Mouse (Mus musculus) right cerebral cortex, adult 2 months (tissue): ENCODE data around the gene Palm3.
"Not testable (repeated sequence)": the region's sequence is repeated elsewhere in the genome, so short reads cannot be mapped to it uniquely, and the experiment has no call there.

Source experiments
- DNase-seq, 2 experiments: peaks; one replicate each; pipeline ENCODE4 v3.0.0; 2021 to 2022; ENCODE audit warnings: low spot score in 2 of 2

Palm3 gene

DNA sequence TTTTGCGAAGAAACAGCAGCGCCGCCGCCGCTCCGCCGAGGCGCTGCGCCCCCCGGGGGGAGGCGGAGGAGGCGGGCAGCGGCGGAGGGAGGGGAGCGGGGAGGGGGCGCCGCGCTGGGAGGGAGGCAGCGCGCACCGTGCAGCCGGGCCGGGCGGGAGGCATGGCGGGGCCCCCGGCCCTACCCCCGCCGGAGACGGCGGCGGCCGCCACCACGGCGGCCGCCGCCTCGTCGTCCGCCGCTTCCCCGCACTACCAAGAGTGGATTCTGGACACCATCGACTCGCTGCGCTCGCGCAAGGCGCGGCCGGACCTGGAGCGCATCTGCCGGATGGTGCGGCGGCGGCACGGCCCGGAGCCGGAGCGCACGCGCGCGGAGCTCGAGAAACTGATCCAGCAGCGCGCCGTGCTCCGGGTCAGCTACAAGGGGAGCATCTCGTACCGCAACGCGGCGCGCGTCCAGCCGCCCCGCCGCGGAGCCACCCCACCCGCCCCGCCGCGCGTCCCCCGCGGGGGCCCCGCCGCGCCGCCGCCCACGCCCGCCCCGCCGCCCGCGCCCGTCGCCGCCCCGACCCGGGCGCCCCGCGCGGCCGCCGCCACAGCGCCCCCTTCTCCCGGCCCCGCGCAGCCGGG is 23.6 kb upstream of the Palm3 start, which contains the start of gene Samd1:
TSS of gene Samd1 (plus strand) at position 162 of the 631 bp plus-strand sequence.
- peak; percentile 54 to 59 for DNase-seq

DNA sequence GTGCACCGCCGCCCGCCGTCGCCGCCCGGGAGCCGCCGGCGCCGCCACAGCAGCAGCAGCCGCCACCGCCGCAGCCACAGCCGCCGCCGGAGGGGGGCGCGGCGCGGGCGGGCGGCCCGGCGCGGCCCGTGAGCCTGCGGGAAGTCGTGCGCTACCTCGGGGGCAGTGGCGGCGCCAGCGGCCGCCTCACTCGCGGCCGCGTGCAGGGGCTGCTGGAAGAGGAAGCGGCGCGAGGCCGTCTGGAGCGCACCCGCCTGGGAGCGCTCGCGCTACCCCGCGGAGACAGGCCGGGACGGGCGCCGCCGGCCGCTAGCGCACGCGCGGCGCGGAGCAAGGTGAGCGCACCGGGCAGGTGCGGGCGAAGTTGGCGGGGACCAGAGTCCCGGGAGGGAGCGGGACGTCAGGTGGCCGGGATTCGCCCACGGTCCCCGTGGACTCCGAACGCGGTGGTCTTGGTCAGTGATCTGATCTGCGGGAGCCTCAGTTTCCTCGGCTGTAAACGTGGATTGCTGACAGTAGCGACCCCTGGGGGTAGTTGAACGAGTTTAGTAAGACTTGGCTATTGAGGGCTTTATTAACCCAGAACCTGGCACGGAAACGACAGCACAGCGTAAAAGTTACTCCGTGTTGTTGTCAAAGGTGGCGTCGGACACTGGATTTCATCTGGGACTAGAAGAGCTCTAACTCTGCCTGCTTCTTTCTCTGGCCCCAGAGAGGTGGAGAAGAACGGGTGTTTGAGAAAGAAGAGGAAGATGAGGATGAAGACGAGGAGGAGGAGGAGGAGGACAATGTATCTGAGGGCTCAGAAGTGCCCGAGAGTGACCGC is 22.8 kb upstream of the Palm3 start:
- DNase-seq: peak in 1 of 2 experiments; percentile 57

DNA sequence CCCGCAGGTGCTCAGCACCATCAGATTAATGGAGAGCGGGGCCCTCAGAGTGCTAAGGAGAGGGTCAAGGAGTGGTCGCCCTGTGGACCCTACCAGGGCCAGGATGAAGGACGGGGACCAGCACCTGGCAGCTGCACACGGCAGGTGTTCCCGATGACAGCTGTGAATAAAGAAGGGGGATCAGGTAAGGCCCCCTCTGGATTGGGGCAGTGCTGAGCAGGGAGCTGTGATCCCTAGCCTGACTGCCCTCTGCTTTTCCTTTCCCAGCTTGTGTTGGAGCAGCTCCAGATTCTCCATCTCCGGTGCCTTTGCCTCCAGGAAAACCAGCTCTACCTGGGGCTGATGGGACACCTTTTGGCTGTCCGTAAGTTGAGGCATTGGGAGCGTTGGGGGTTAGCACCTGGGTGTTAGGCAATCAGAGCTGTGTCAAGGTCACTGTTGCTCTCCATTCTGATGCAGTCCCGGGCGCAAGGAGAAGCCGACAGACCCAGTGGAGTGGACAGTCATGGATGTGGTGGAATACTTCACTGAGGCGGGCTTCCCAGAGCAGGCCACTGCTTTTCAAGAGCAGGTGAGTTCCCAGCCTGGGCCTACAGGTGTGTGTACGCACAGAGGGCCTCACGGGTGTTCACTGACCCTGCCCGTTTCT is 22.1 kb upstream of the Palm3 start:
- no peak for DNase-seq

DNA sequence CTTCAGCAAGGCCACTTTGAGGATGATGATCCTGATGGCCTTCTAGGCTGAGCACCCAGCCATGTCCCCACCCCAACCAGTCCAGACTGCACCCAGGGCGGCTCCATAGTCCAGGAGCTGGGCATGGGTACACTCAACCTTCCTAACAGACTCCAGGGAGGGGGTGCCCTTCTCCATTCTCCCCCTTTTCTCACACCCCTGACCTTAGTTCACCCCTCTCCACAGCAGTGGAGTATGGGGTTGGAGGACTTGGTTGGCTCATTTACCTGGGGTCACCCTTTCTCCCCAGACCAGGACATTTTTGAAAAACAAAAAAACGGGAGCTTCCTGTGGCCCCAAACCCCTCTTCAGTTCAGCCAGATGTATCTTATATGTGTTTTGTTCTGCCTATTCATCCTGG is 21.4 kb upstream of the Palm3 start:
- no peak for DNase-seq

DNA sequence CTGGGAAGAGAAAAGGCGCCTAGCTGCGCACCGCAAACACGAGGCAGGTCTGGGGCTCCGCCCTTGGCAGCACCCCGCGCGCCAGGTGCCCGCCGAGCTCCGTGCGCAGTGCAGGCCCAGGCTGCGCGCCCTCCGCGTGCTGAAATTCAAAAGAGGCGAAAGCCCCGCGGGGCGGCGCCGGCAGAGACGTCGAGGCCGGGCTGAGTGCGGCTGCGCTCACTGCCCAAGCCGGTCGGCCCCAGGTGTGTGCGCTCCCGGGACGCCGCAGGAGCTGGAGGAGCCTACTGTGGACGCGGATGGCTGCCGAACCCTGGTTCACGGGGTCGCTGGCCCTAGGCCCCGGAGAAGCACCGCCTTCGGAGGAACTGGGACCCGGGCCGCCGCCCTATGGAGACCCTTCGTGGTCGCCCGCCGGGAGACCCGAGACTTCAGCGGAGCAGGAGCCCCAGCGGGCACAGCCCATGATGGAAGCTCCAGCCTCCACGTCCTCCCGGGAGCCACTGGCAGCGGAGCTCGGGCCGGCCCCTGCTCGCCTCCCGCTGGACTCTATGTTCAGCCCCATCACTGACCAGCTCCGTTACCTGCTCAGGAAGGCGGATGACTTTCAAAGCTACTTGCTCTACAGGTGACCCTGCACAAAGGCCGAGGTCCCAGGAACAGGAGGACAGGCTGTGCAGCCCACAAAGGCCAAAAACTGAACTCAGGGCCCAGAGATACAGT is 19.8 kb upstream of the Palm3 start, which contains the start of gene 1700067K01Rik:
TSS of gene 1700067K01Rik (plus strand) at position 222 of the 720 bp plus-strand sequence.
- no peak for DNase-seq

DNA sequence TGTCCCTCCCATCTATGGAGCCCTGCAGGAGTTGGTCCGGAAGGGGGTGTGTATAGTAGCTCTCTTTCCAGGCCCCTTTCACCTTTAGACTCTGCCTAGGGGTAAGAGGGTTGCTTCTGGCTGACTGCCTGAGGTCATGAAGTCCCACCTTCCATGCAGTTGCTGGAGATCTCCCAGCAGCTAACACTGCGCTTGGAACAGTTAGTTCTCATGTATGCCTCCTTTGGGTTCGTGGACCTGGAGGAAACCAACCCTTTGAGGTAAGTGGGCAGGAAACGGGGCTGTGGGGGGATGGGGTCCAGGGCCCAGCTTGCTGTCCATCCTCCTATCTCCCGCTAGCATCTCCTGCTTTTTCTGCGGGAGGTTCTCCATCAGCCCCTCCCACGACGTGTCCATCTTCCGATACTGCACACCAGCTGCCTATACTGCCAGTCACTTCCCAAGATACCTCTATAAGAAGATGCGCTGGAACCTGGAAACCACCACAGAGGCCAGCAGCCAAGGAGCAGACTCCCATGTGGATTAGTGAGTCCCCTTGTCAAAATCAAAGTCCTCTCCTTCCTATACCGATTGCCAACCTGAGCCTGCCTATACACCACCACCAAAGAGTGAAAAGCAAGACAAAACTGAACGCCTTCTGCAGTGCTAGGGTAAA is 18.2 kb upstream of the Palm3 start:
- no peak for DNase-seq

DNA sequence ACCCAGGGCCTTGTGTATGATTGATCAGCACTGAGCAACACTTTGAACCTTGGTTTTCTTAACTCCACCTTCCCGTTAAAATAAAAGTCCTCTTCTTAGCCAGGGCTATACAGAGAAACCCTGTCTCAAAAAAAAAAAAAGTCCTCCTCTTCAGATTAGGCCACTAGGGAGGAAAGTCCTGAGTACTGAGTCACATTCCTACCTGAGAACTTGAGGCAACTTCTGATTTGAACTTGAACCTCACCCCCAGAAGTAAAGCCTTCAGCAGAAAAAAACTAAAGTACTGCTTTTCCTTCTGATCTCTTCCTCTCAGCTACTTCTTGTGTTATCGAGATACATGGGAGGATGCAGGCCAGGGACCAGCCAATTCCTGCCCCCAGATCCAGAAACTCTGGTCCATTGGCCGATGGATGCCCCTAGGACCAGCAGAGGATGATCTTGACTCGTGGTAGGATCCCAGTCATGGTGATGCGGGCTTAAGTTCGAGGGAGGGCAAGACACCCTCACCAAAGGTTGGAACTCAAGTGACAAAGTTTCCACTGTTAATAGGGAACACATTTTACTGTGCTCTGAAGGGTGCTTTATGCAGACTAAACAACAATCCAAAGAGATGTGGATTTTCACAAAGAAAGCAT is 17.5 kb upstream of the Palm3 start:
- no peak for DNase-seq

DNA sequence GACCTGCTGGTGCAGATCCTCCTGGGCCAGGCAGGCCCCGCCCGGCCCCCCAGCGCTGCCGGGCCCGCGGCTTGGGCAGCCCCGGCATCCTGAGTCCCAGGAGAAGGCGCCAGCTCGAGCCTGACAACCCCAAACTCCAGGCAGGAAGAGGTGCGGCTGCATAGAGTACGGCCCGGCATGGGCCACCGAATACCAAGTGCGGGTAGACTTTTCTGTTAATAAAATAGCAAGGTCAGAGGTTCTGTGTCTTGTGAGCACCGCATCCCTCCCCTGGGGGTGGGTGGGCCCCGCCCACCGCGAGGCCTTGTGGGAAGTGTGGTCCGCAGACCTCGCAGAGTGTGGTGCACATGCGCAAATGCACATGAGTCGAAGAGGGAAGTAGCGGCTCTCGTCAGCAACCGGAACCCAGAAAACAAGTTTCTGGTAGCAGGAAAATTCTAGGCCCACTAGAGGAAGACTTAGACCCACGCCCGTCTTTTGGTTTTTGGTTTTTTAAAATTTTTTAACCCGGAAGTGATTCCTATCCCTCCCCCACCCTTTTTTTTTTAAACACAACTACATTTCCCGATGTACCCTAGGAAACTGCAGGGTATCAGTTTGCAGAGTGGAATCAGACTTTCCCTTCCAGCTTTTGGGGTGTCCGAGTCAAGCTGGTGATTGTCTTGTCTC is 16.6 kb upstream of the Palm3 start:
- DNase-seq: peak; percentile 91 to 92

DNA sequence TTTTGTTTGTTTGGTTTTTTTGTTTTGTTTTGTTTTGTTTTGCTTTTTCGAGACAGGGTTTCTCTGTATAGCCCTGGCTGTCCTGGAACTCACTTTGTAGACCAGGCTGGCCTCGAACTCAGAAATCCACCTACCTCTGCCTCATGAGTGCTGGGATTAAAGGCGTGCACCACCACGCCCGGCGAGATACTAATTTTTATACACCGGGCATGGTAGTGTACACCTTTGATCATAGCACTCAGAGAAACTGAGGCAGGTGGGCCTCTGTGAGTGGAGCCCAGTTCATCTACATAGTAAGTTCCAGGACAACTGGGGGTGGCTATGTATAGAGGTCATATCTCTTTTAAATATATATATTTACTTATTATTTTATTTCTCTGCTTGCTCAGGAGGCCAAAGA is 15.8 kb upstream of the Palm3 start:
- not testable (repeated sequence) for DNase-seq

DNA sequence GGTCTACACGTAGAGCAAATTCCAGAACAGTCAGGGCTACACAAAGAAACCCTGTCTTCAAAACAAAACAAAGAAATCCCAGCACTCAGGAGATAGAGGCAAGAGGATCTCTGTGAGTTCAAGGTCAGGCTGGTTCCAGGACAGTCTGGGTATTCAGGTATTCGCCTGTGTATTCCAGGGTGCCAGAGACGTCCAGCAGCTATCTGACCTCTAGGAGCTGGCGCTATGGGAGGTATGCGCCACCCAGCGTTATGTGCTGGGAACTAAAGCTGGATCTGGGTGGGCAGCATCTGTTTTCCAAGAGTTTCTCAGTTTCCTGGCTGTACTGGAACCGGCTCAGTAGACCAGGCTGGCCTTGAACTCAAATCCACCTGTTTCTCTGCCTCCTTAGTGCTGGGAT is 12.9 kb upstream of the Palm3 start:
- no peak for DNase-seq

DNA sequence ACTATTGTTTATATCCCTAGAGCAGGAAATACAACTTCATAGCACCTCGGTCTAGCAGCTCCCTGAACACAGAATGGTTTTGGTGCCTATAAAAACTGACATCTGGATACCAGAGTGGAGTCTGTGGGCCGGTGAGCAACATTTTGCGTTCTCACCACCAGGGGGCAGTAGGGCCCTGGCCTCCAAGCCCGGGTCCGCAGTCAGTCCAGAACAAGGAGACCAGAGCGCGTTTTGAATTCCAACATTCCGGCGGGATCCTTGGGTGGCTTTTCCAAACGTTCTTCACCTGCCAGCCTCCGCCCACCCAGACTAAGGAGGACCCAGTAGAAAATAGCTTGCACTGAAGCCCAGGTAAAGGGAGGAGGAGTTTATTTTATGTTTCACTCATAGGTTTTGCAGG is 11.4 kb upstream of the Palm3 start:
- DNase-seq: peak; percentile 87 to 90

DNA sequence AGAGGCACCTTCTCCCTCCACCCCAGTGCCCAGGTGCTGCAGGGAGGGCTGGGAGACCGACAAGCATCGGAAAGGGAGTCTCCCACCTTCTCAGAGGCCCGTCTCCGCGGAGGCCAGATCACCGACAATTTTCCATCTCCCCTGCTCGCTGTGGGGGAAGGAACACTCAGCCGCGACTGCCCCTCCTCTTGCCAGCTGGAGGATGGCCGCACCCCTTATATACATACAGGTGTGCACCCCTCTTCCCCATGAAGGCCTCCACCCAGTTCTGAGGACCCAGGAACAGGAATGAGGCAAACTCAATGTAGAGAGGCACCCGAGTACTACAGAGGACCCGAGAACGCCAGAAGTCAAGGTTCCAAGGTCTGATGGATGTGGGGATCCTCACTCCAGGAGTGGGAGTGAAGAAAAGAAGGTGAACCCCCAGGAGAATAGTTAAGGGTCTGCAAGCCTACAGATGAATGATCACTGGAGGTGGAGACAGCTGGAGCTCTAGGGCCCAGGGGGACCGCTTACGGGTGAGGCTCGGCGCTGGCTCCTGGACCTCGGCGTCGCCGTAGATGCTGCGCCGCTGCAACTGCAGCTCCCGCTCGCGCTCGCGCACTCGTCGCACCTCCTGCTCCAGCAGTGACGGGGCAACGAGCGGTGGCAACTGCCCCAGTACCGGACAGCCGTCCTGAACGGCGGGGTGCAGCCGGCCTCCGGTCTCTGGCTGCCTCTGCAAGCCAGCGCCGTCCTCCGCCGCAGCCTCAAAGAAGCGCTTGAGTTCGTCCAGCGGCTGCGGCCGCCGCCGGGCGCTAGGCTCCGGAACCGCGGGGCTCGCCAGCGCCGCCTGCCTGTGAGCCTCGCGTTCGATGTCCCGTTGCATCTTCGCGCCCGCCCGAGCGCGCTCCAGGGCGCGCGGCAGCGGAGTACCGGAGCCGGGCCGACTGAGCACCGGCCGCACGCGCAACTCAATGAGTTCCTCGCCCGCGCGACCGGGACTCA is 10.4 kb upstream of the Palm3 start:
- DNase-seq: peak; percentile 60 to 62

DNA sequence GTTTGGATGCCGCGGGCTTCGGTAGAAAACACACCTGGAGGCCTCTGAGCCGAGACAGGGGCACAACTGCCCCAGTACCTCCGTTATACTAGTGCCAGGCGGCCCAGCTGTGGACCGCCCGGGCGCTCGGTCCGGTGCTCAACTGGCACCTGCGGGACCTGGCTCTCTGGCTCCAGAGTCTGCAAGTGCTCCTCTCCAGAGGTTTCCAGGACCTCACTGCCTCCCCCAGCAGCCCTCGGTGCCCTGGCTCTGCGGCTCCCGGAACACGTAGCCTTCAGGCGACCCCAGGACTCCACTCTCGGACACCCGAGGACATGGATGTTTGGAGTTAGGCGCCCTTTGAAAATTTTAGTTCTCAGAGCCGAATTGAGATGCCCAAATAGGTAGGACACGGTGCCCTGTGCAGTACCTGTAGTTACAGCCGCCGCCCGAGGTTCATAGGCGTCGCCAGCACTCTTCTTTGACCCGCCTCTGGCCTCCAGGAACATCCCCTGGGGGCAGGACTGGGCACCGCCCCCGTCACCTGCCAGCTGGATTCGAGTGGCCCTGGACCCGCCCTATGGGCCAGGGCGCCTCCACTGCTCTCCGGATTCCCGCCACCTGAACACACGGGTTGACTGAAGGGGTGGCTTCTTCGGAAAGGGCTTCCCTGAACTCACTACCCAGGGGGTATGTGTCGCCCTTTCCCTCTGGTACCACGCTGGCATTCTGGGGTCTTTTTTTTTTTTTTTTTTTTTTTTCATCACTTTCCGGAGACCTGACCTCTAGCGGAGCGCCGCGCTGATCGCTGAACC is 9.4 kb upstream of the Palm3 start, which contains the start of gene 2210011C24Rik:
TSS of gene 2210011C24Rik (minus strand) at position 467 of the 794 bp plus-strand sequence.
- no peak for DNase-seq

DNA sequence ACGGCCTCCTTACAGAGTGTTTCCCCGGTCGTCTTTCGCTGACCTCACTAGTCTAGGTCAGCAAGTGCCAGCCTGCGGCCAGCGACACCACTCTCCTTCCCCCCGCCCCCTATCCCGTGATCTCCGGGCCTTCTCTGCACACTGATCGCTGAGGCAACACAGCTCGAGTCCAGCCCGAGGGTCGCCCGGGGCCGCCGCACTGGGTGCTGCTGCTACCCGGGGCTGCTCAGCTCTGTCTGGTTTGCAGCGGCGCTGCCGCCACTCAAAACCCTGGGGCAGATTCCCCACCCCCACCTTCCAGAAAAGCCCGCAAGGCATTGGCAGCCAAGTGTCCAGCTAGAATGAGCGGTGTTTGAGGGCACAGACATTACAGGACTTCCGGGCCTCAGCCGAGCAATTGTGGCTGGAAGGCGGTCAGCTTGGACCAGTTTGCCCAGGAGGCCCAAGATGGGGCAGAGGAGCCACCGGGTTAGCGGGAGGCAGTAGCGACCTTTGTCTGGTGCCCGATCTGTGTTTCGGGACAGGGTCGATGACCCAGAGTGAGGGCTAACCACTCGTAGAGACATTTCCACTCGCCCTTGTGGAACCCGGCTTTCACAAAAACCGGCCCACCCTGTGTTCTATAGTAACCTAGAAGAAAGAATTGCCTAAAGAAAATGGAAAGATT is 8.6 kb upstream of the Palm3 start:
- DNase-seq: no peak

DNA sequence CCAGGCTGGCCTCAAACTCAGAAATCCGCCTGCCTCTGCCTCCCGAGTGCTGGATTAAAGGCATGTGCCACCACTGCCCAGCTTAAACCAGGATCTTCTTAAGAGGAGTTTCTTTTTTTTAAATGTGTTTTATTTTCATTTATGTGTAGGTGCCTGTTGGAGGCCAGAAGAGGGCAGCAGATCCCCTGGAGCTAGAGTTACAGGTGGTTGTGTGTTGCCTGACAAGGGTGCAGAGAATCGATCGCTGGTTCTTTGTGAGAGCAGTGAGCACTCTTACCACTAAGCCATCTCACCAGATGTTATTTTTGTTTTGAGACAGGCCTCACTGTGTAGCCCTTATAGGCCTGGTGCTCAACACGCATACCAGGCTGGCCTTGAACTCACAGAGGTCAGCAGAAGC is 5.4 kb upstream of the Palm3 start:
- no peak for DNase-seq

DNA sequence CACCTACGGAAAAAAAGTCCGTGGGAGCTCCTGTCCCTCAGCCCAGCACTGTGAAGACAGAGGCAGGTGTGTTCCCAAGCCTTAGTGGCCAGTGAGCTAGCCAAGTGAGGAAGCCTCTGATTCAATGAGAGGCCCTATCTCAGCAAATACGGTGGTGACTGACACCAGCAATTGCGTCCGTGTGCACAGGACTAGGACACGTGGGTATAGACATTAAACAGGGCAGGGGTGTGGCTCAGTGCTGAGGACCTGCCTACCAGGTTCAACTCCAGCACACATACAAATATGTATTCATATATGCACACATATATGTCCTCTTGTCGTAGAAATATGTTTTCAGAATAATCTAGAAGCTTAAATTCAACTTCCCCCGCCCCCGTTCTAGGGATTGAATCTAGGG is 1.5 kb upstream of the Palm3 start:
- DNase-seq: no peak

DNA sequence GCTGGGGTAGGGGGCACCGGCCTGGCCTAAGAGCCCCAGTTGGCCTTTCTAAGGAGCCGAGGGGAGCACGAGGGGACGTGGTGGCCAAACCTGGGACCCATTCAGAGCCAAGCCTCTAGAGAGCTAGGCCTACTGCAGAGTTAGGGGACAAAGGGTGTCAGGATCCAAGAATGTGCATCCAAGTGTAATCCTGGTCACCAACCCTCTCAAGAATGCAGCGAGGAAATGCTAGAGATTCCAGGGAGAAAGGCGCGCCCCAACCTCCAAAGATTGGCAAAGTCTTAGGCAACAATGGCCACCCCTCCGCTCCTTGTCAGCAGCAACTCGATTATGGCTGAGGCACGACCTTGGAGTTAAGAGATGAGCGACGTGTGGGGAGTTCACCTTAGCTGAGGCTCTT is 298 bp downstream of the Palm3 start:
- no peak for DNase-seq

DNA sequence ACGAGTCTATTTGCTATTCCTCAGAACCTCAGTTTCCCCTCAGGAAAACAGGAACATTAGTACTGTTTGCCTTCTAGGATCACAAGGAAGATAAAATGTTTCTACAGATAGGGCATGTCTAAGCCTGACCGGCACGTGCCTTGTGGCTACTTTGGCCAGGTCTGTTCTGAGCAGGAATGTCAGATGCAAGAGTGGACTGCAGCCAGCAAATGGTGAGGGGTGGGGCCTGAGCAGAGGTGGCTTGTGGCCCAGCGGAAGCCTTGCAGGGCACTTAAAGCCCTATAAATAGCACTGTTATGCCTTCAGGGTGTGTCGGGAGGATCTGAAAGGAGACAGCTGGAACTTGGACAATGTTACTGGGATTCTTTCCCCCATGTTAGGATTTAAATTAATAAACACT is 1.8 kb downstream of the Palm3 start:
- DNase-seq: no peak
